Mouse (Mus musculus) spleen, postnatal 14 days (tissue): ENCODE data around the gene Qars.
A peak's percentile ranks its signal among the peaks of the same experiment; 100 is the strongest.

Experiments
- DNase-seq, 2 experiments: peaks; one replicate each; pipeline ENCODE4 v3.0.0; 2021 to 2022; ENCODE audit warnings: low spot score in 2 of 2

Gene Qars

GRCm38 (mm10) chr9:108507619-108508434, at the start of gene Qars:
Gene Qars, plus strand, starts transcription at chr9:108507706.
- peak; percentile 88 for DNase-seq

GRCm38 (mm10) chr9:108459939-108460318, 47.6 kb upstream of the Qars start:
- no peak for DNase-seq

- DNase-seq, result peak; percentile 64 to 79
Observed at GRCm38 (mm10) chr9:108460319-108461178, 47.0 kb upstream of the Qars start, which contains the start of gene Ccdc71. Gene Ccdc71, plus strand, starts transcription at chr9:108460527.

GRCm38 (mm10) chr9:108461181-108461631, 46.3 kb upstream of the Qars start, which contains the start of gene Klhdc8b:
Gene Klhdc8b, minus strand, starts transcription at chr9:108461581.
- no peak for DNase-seq

- no peak for DNase-seq
Observed at GRCm38 (mm10) chr9:108461675-108462074, 45.8 kb upstream of the Qars start.

- DNase-seq, result no peak
Observed at GRCm38 (mm10) chr9:108462192-108462591, 45.3 kb upstream of the Qars start.

- DNase-seq, result no peak
Observed at GRCm38 (mm10) chr9:108463713-108464112, 43.8 kb upstream of the Qars start.

- no peak for DNase-seq
Observed at GRCm38 (mm10) chr9:108466219-108466618, 41.3 kb upstream of the Qars start.

- no peak for DNase-seq
Observed at GRCm38 (mm10) chr9:108469430-108469829, 38.1 kb upstream of the Qars start.

GRCm38 (mm10) chr9:108469845-108470244, 37.7 kb upstream of the Qars start:
- DNase-seq, result no peak

- no peak for DNase-seq
Observed at GRCm38 (mm10) chr9:108474528-108474927, 33.0 kb upstream of the Qars start.

- no peak for DNase-seq
Observed at GRCm38 (mm10) chr9:108478638-108479156, 28.8 kb upstream of the Qars start.

- DNase-seq, result no peak
Observed at GRCm38 (mm10) chr9:108479241-108479640, 28.3 kb upstream of the Qars start.

- no peak for DNase-seq
Observed at GRCm38 (mm10) chr9:108479721-108480351, 27.7 kb upstream of the Qars start, which contains the start of gene Lamb2. Gene Lamb2, plus strand, starts transcription at chr9:108479736.

GRCm38 (mm10) chr9:108480813-108481519, 26.5 kb upstream of the Qars start:
- no peak for DNase-seq

- DNase-seq, result no peak
Observed at GRCm38 (mm10) chr9:108481520-108482210, 25.8 kb upstream of the Qars start.

- DNase-seq, result no peak
Observed at GRCm38 (mm10) chr9:108483051-108483790, 24.3 kb upstream of the Qars start.

GRCm38 (mm10) chr9:108484021-108484420, 23.5 kb upstream of the Qars start:
- DNase-seq, result no peak

- DNase-seq, result no peak
Observed at GRCm38 (mm10) chr9:108485301-108485875, 22.1 kb upstream of the Qars start.
